Mouse (Mus musculus) right cerebral cortex, postnatal 25 days (tissue): ENCODE measurements at regions not wholly inside any gene's neighbourhood (a gene's known extent, or its start where the extent isn't known, plus 50 kb on each side); places are given as distances from the start of the nearest gene placed in this dataset.
"Not testable (repeated sequence)": the region's sequence is repeated elsewhere in the genome, so short reads cannot be mapped to it uniquely, and the experiment has no call there.

Source experiments
- DNase-seq: peaks from one replicate; pipeline ENCODE4 v3.0.0; 2022

DNA sequence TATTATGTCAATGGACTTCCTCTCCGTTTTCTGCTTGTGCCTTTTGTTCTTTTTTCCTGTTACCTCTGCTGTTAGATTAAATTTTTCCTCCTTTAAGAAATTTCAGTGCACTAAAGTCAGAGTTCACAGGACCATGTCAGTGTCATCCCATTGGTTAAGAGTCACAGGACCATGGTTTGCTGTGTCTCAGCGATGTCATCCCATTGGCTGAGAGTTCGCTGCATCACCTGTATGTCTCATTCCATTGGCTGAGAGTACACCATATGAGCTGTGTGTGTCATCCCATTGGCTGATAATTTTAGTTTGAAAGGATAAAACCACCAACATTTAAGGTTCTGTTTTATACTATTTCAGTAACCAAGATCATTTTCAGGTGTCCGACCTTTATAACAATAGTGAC lies 50.7 kb upstream of the Jade1 start:
- DNase-seq = no peak

DNA sequence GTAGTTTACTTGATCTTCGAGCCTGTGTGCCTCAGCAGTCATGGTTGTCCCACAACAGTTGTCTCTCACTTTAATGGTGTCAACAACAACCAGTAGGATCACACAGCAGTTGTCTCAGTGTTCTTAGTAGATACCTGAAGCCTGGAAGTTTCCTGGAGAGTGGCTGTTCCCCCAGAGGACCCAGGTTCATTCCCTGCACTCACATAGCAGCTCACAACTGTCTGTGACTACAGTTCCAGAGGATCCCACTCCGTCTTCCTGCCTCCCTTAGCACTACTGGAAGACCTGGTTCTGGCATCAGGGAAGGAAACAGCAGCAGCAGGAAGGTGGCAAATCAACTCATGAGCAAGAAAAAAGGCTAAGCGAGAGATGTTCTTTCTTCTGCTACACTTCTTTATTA lies 53.4 kb upstream of the Jade1 start:
- DNase-seq = no peak

DNA sequence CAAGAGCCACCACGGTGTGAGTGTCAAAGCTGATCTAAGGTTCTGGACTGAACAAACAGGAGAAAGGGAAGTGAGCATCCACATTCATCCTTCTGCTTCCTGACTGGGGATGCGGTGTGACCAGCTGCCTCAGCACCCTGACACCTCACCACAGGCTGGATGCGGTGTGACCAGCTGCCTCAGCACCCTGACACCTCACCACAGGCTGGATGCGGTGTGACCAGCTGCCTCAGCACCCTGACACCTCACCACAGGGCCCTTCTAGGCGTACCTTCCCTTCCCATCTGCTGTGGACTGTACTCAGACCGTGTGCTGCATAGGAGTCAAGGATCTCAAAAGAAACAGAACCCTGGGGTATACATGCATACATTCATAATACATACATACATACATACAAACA lies 53.9 kb upstream of the Jade1 start:
- DNase-seq = not testable (repeated sequence)

DNA sequence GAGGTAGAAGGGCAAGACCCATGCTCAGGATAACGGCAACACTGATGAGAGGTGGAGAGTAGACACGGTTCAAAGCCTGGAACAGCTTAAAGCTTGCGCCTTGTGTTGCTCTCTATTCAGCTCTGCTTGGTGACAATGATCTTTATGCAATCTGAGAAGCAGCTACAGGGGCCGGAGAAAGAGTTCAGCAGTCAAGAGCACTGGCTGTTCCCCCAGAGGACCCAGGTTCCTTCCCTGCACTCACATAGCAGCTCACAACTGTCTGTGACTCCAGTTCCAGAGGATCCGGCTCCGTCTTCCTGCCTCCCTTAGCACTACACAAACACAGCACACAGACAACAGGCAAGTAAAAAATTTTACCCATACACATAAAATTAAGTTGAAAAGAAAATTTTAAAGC lies 54.4 kb upstream of the Jade1 start:
- DNase-seq = no peak

DNA sequence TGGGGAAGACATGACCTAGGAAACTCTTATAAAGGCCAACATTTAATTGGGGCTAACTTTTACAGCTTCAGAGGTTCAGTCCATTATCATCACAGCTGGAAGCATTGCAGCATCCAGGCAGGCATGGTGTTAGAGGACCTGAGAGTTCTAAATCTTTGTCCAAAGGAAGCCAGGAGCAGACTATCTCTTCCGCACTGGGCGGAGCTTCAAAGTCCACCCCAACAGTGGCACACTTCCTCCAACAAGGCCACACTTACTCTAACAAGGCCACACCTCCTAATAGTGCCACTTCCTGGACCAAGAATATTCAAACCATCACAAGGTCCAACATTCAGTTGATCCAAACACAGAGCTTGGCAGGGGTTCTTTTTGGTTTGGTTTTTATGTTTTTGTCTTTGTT lies 55.9 kb upstream of the Jade1 start:
- DNase-seq = no peak

DNA sequence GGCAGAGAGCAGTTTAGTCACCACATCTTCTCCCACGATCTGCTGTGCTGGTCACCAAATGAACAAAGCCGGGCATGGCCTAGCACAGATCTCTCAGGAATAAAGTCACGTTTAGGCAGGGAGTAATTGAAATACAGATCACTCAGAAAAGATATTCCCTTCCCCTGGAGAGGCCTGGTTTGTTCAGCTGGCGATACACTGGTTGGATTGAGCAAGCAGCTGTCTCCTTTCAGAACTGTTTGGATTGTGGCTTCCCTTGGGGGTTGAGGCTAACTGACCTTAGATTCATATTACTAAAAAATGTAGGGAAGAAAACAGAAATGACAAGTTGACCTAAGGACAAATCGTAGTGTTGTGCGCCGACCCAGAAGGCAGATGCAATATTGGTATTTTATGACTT lies 56.7 kb upstream of the Jade1 start:
- no peak for DNase-seq

DNA sequence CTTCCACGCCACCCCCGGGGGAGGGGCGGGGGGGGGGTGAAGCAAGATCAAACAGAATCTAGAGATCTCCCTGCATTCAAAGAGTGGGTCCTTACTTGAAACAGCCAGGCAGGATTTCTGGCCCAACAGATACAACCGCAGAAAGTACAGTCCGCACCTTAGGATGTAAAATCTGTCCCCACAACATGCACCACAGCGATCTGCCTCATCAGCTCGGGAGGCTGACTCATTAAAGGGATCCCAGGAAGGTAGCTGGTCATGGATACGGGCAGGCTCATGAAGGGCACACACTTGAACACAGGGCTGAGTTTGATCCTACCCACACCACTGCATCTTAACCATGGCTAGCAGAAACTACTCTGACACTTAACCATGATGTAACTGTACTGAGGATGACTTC lies 57.8 kb upstream of the Jade1 start:
- no peak for DNase-seq

DNA sequence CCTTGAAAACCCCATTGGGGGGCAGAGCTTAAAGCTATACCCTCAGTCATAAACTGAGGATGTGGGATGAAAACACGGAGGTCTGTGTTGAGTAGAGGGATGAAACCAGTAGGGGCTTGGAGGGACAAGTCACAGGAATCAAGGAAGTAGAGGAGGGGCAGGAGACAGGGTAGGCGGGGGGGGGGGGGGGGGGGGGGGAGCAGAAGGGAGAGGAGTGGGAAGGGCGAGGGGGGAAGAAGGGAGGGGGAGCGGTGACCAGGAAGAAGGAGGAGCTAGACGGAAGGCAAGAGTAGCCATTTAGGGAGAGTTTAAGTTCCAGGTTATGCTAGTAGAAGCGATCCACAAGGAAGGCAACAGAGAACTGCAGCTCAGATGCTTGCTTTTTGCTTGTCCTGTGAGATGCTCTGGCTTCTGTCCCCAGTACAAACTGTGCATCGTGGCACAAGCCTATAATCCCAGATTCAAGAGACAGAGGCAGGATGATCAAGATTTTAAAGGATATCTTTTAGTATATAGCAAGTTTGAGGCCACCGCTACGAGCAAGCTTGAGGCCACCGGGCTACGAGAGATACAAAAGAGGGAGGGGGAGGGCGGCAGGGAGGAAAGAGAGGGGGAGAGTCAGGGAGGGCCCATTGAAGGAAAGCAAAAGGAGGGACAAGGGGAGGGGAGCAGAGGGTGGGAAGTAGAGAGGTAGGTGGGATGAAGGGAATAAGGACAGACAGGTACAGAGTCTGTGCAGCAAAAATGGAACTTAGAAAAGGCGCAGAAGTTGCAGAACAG lies 58.4 kb upstream of the Jade1 start:
- no peak for DNase-seq

DNA sequence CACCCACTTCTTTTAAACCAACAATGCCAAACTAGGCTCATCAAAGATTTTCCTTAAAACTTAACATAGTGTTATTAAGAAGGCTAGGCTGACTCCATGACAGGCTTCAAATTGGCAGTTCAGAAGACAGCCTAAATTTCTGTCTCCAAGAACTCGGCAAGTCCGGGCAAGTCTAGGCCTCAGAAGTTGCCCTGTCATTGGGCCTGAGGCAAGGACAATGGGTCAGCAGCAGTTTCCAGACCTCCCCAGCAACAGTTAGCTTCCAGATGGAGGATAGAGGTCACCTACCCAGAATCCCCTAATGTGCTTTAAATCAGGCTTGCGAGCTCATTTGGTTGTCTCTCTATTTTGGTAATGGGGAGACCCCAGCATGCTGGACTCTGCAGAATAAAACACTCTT lies 59.6 kb upstream of the Jade1 start:
- DNase-seq = no peak

DNA sequence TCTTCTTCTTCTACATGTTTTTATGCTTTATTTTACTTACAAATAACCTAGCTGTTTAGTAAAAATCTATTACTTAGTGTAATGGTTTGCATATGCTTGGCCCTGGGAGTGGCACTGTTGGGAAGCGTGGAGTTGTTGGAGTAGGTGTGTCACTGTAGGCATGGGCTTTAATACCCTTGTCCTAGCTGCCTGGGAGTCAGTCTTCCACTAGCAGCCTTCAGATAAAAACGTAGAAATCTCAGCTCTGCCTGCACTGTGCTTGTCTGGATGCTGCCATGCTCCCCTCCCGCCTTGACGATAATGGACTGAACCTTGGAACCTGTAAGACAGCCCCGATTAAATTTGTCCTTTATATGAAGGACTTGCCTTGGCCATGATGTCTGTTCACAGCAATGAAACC lies 60.4 kb upstream of the Jade1 start:
- no peak for DNase-seq

DNA sequence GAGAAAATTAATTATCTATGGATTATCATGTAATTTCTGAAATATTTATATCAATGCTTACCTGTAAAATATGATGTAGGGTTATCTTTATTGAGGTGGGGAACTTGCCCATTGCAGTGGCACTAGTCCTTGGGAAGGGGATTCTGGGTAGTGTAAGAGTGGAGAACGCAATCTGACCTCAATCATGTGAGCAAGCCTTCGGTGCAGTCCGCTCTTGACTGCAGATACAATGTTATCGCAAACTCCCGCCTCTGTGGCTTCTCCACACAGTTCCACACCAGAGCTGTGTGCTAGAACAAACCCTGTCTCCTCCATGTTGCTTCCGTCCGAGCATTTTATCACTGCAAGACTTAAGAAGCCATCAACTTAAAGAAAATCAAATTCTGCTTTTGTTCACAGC lies 62.1 kb upstream of the Jade1 start:
- no peak for DNase-seq

DNA sequence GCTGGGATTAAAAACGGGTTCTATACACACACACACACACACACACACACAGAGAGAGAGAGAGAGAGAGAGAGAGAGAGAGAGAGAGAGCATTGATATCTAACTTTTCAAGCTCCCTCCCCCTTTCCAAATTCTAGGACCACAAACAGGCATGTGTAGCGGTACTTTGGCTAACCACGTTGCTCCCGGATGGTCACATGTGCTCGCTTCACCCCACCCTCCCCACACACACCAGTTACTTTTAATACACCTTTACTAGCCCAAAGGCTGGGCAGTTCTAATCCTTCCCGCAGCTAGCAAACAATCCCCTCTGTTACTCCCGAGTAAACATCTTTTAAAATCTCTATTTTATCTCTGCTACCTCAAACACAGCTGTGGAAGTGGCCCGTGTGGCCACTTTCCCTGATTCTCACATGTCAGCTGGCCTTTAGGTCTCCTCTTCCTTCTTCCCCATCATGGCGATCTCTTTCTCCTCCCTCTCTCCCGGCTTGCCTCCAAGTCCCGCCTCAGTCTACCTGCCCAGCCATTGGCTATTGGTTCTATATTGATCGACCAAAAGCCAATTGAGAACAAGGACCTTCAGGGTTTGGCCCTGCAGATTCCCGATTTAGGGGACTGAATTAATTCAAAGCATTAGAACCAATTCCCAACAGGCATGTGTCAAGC lies 62.7 kb upstream of the Jade1 start:
- DNase-seq = no peak

DNA sequence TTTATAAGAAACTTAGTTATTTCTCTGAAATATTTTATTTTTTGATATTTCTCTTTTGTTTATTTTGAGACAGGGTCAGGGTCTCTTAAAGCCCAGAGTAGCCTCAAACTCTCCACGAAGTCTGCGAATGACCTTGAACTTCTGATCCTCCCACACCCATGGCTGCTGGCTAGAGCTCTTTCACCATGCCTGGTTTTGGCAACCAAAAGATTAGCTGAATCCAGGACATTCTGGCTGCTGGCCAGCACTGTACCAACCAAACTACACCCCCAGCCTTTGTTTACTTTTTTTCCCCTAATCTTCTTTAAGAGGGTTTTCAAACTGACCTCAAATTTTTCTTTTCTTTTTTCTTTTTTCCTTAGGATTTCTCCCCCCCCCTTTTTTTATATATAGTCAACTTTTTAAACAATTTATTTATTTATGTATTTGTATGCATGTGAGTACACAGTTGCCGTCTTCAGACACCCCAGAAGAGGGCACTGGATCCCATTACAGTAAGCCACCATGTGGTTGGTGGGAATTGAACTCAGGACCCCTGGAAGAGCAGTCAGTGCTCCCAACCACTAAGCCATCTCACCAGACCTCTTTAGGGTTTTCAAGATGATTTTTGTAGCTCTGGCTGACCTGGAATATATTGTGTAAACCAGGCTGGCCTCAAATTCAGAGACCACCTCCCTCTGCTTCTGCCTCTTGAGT lies 63.4 kb upstream of the Jade1 start:
- no peak for DNase-seq

DNA sequence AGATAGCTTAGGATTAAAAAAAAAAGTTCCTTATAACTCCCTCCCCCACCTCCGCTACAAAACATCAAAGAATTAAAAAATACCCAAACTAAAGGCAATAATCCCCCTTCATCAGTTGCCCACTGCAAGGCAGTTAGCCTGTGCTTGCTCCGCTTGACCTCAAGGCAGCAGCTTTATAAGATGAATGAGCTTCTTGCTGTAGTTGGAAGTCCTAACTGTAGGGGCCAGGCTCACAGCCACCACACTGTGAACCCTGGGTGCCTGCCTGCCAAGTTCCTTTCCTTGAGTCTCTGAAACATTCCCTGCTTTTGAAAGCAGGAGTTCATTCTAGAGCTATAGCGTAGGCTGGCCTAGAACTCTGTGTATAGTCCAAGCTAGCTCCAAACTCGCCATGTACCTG lies 64.3 kb upstream of the Jade1 start:
- DNase-seq = no peak

DNA sequence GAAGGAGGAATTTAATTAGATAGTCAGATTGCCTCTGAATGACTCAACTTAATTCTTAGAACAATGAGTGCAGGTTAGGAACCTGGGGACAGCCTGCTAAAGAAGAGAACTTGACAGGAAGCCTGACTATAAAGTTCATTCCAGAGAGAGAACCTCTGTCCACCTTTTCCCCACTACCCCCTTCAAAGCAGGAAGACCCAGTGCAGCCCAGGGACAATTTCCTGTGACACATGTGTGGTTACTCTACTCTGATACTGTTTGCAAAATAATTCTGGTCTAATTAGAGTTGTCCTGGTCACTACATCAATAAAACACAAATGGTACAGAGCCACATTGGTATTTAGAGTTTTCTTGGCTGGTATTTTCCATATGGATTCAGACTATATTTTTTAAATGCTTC lies 65.5 kb upstream of the Jade1 start:
- DNase-seq = no peak

DNA sequence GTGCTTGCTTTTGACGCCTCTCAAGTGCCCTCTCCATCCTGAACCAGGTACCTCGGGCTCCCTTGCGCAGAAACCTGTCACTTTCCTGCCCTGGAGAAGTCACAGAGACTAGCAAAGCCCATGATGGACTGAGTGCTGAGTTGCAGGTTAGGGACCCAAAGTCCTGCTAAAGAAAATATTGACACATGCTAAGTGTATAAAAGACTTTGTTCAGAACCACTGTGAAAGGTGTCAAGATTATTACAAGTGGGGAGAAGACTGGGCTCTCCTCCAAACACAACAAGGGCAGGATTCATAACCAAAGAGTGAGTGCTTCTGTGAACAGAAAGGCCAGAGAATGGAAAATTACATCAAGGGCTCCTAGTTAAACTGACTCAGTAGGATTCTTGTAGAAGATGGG lies 66.0 kb upstream of the Jade1 start:
- no peak for DNase-seq

DNA sequence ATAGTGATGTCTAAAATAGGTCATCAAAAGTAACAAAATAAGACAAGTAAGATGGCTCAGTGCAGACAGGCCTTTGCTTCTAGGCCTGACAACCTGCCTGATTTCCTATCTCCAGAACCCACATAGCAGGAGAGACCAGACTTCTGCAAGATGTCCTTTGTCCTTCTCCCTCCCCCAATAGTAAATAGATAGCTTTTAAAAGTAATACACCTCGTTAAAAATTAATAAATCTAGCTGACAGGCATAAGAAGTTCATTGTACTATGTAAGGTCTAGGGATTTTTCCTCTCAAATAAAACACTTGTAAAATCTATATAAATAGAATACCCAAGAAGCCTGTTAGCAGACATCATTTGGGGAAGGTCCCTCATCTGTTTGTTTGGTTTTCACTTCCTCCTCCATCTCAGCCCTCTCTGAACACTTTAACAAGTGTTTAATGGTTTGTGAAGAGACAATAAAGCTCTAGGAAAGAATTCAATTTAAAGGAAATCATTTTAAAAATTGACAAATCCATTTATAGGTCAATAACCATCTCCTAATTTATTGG lies 67.2 kb upstream of the Jade1 start:
- no peak for DNase-seq

DNA sequence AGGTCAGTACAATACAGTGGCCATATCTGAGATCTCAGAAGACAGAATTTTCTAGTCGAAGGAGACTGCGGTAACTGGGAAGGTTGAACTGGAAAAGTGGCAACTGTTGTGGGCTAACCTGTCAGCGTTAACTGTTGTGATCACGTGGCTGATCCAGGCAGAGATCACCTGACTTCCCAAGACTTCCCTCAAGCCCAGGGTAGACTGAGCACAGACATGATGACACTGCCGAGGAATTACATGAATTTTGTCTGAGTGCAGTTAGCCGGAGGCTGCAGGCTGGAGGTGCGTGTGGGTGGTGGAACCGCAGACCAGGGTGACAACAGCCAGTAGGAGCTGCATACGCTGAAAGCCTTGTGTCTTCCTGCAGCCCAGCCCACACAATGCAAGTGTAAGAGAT lies 70.6 kb upstream of the Jade1 start:
- DNase-seq = no peak

DNA sequence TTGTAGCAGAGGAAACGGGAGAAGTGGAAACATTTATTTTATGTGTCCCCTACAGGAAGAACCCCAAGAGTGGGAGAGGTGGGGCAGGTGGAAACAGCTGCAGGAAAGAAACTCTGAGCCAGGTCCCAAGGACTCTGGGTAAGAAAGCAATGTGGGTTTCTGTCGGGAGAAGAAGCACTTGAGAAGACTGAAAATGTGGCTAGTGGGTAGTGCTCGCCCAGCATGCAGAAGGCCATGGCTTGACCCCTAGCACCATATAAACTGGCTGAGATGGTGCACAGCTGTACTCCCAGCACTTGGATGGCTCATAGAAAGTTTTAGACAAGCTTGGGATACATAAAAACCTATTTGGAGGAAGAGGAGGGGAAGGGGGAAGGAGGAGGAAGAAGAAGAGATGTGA lies 71.9 kb upstream of the Jade1 start:
- no peak for DNase-seq

DNA sequence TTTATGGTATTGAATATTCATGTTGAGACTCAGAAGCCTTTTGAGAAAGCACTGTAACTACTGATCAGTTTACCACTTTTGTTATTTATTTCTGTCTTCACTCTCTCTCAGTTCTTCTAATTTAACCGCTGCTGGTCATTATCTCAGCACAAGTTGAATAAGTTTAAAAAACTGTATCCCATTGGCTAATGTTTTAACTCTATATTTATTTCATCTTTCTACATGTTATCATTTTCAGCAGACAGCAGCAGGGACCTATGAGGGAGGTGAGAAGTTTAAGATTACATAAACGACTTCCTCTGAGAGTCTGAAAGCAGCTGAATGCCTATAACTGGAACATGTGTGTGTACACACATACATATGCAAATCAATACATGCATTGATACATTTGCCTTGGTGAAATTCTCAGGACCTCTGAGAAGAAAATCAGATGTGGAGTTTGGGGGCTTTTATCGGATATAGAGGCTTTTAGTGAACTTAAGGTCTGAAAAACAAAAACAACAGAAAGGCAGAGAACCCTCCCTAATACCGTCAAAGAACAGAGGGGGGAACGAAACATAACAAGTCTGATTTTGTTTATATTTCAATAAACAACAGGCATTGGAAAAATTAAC lies 72.5 kb upstream of the Jade1 start:
- no peak for DNase-seq

DNA sequence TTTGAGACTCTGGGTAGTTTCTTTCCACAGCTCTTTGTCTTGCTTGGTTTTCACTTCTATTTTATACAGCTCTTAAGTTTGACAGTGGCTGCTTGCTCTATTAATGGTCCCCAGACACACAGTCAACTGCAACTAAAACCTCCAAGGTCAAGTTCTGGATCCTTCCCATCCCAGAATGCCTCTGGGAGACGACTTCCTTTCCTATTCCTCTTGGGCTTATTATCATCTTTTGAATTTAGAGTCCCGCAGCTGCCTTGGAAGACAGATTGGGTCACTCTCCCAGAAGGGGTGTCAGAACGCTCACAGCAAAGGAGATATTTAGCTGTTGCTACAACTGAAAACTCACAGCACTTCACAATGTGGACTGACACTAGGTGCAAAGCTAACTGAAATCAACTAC lies 75.3 kb upstream of the Jade1 start:
- no peak for DNase-seq

DNA sequence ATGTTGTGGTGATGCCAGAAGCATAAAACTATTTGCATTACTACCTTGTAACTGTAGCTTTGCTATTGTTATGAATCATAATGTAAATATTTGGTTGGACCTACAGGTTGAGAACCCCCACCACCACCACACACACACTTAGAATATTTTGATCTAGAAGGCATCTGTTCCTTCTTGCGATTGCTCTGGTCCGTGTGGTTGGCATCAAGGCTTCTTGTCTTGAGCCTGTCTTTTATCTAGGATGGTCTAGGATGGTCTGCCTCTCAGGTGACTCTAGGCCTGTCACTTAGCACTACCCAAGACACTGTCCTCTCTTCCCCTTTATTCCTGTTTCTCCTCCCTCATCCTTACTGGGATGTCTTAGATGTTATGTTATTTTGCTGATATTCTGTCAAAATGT lies 76.6 kb upstream of the Jade1 start:
- no peak for DNase-seq

DNA sequence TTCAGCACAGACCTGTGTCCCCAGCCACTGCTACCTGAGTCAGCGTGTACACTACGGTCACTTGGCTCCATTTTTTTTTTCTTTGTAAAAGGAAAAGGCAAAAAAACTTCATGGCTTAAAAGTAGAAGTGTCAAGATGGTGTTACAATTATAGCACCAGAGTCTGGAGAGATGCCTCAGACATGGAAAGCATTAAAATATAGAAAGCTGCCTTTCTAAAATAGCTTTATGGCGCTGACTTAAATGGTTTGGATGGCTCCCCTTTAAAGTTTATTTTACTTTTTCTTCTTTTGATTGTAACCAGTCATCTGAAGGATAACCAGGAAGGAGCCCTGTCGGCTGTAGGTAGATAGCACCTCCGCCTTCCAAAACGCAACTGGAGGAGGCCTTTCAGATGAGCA lies 79.0 kb upstream of the Jade1 start:
- no peak for DNase-seq

DNA sequence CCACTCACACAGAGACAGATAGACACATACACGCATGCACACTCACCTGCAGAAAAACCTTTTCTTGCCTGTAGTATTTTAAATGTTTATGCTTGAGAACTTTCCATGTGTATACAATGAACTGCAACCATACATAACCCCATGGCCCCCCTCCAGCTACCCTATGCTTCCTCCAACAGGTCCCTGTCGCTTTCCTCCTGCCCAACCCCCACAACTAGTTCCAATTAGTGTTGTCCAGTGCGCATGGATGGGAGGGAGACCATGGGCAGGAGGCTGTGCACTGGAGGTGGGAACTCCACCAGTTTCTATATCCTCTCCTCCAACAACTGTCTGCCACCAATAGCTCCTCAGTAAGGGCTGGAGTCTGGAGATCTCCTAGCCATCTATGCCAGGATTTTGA lies 82.9 kb upstream of the Jade1 start:
- no peak for DNase-seq
